Mouse (Mus musculus): Measurements from ENCODE around the gene Olfr1419. TPM values are rescaled to one million over a fixed set of nuclear protein-coding genes. Genes with fewer than 3 reads are reported as not detected.

Olfr1419 gene
- total RNA-seq, 2 experiments from 2014 or later = not detected

Small RNA genes within 50 kb of the gene (microRNA-seq; reads per million reads assigned to microRNA genes)
- 8.5 to 10.6 reads per million in 2 experiments for gene Mir6994

Other genes starting within 250 kb of the Olfr1419 start
- not detected for gene Ms4a3, start 234.3 kb downstream of the Olfr1419 start, total RNA-seq (2021)
- gene Oosp2, start 214.5 kb downstream of the Olfr1419 start, total RNA-seq (2021) = not detected
- gene Oosp1, start 184.0 kb downstream of the Olfr1419 start, total RNA-seq (2021) = not detected
- not detected for gene Oosp3, start 178.1 kb downstream of the Olfr1419 start, total RNA-seq (2021)
- gene Gif, start 127.6 kb downstream of the Olfr1419 start, total RNA-seq (2021) = not detected
- 10 to 100 TPM; 45.4 to 46.7 TPM for gene Mrpl16, start 104.7 kb downstream of the Olfr1419 start, total RNA-seq (2021)
- 10 to 100 TPM; 19.1 to 23.2 TPM for gene Stx3, start 55.7 kb downstream of the Olfr1419 start, total RNA-seq (2021)
- gene Olfr1417, start 35.9 kb downstream of the Olfr1419 start, total RNA-seq (2021) = not detected
- gene Olfr1418, start 14.0 kb downstream of the Olfr1419 start, total RNA-seq (2021) = not detected
- gene Olfr1420, start 11.5 kb upstream of the Olfr1419 start, total RNA-seq (2021) = not detected
- gene Patl1, start 37.3 kb upstream of the Olfr1419 start, total RNA-seq (2021) = 10 to 100 TPM; 20.3 to 22.3 TPM
- 10 to 100 TPM; 54.2 to 56.3 TPM for gene Osbp, start 90.8 kb upstream of the Olfr1419 start, total RNA-seq (2021)
- not detected for gene Olfr1423, start 166.2 kb upstream of the Olfr1419 start, total RNA-seq (2021)
- gene Olfr1424, start 187.6 kb upstream of the Olfr1419 start, total RNA-seq (2021) = not detected
- gene Olfr1425, start 202.6 kb upstream of the Olfr1419 start, total RNA-seq (2021) = not detected
- gene Olfr1426, start 216.9 kb upstream of the Olfr1419 start, total RNA-seq (2021) = not detected
- gene Olfr1427, start 228.2 kb upstream of the Olfr1419 start, total RNA-seq (2021) = not detected
- not detected for gene Olfr1428, start 240.8 kb upstream of the Olfr1419 start, total RNA-seq (2021)
- not detected for gene Olfr76, start 248.1 kb upstream of the Olfr1419 start, total RNA-seq (2021)